Comparison of ENCODE assay signal across 19 mouse cellular contexts in the genomic region with DNA sequence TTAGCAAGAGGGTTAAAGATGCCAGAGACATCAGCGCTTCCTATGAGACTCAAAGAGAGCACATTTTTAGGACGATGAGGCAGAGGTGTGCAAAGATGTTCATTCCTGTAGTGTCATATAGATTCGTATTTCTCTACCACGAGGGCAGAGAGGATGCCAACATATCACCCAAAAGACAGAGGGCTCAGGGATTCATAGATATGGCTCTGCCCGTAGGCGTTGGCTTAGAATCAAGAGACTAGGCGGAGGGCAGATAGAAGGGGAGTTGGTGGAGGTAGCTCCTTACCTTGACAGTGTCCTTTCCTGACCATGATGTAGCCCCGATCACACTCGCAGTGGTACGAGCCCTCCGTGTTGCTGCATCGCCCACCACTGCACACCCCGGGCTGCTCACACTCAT. TPM values are rescaled to one million over a fixed set of nuclear protein-coding genes. Genes with fewer than 3 reads are reported as not detected.
DNase-seq lines count a peak whose midpoint lies in the region; ATAC-seq lines count a peak whose summit lies in the region.
"Had no signal": no experiment of that assay in that cellular context is flagged by ENCODE, and none has a peak within 500 bp of the region (broad histone marks: within the 10 kb centered on the region; RNA-seq: fewer than 3 reads in every experiment).

No protein-coding gene starts in this region.

- ATAC-seq in erythroblast, adult 5-6 weeks (replicated peaks; ENCODE audit: low FRiP score, poor library complexity, severe bottlenecking), result peak; percentile 79
- peak; percentile 88 for ATAC-seq in erythroid progenitor cell, adult 5-6 weeks (replicated peaks; ENCODE audit: low FRiP score, poor library complexity, severe bottlenecking)
- ATAC-seq in megakaryocyte-erythroid progenitor cell, adult 5-6 weeks (replicated peaks; ENCODE audit: low FRiP score, low TSS enrichment, poor library complexity, severe bottlenecking), result peak; percentile 62
- ATAC-seq: forebrain, embryonic 14.5 days; forebrain, embryonic 16.5 days had no signal

- peak; percentile 17 to 41 for DNase-seq in spleen, postnatal 36 days (ENCODE audit: low spot score in 2 of 2)
- DNase-seq in spleen, postnatal 14 days (ENCODE audit: low spot score in 2 of 2), result no peak
- no peak for DNase-seq in left cerebral cortex, adult 9 months (ENCODE audit: low spot score in 2 of 2)
- DNase-seq in right cerebral cortex, postnatal 4 days, result no peak
- DNase-seq: adrenal gland, adult 2 months; adrenal gland, postnatal 10 days; adrenal gland, postnatal 25 days; cerebellum, adult 11 months; cerebellum, adult 18-20 months; cerebellum, adult 8-10 months; cerebellum, adult 9-11 months; cerebellum, postnatal 14 days; cerebellum, postnatal 36 days; embryo, embryonic 11 days had no signal

RNA-seq across cellular contexts. Expression of a gene that starts 26.0 kb away (rescaled TPM):
- 94.7 and 120 TPM in 2 replicates for total RNA-seq in erythroblast, adult 5-6 weeks (2015; ENCODE audit: low replicate concordance)
- total RNA-seq in erythroblast, adult 5-6 weeks (2017; ENCODE audit: low replicate concordance), result 35.5 and 49.8 TPM in 2 replicates
- 254 and 272 TPM in 2 replicates for total RNA-seq in erythroid progenitor cell, adult 5-6 weeks (2015; ENCODE audit: low replicate concordance)
- 80.6 and 121 TPM in 2 replicates for total RNA-seq in erythroid progenitor cell, adult 5-6 weeks (2017; ENCODE audit: low replicate concordance)
- total RNA-seq in megakaryocyte-erythroid progenitor cell, adult 5-6 weeks (2014; fragmentation: Nextera tagmentation), result 178 and 198 TPM in 2 replicates
- 66.4 and 79.4 TPM in 2 replicates for total RNA-seq in megakaryocyte-erythroid progenitor cell, adult 5-6 weeks (2017)

RNA-seq across cellular contexts. Expression of a gene that starts 26.1 kb away (rescaled TPM):
- 37.2 and 37.7 TPM in 2 replicates for total RNA-seq in erythroblast, adult 5-6 weeks (2015; ENCODE audit: low replicate concordance)
- 26.9 and 30.6 TPM in 2 replicates for total RNA-seq in erythroblast, adult 5-6 weeks (2017; ENCODE audit: low replicate concordance)
- 42.5 and 44.9 TPM in 2 replicates for total RNA-seq in erythroid progenitor cell, adult 5-6 weeks (2015; ENCODE audit: low replicate concordance)
- total RNA-seq in erythroid progenitor cell, adult 5-6 weeks (2017; ENCODE audit: low replicate concordance), result 19.3 and 22.6 TPM in 2 replicates
- 50.9 and 53.2 TPM in 2 replicates for total RNA-seq in megakaryocyte-erythroid progenitor cell, adult 5-6 weeks (2014; fragmentation: Nextera tagmentation)
- 34.6 and 41.4 TPM in 2 replicates for total RNA-seq in megakaryocyte-erythroid progenitor cell, adult 5-6 weeks (2017)

Comparison
In these comparisons a context has a peak if more than half of its experiments do, and no peak if none do; other contexts are left out.
1. DNase-seq: peak in spleen, postnatal 36 days (2 of 2); none in spleen, postnatal 14 days (0 of 2), left cerebral cortex, adult 9 months (0 of 2) and right cerebral cortex, postnatal 4 days (single experiment).
2. Peak in every context shown above with its lines, with median percentiles within 50 percentile points of each other: ATAC-seq.